Mouse (Mus musculus): ENCODE results near the gene Malrd1. TPM values are rescaled to one million over a fixed set of nuclear protein-coding genes. Genes with fewer than 3 reads are reported as not detected.

Gene Malrd1
- polyA plus RNA-seq, 1 experiment from 2014 or later: 0.19 TPM

- Histone ChIP-seq H3K9me3 (no peaks in the 10 kb centered on the region), H3K4me3 (replicated peaks) (no peak overlapping the region), H3K27me3 (replicated peaks) (no peaks in the 10 kb centered on the region), H3K4me2 (no peak overlapping the region), H3K4me1 (no peaks in the 10 kb centered on the region), H3K27ac (no peak overlapping the region), H3K36me3 (no peaks in the 10 kb centered on the region), H3K9ac (no peak overlapping the region)
- 51% methylated on average over 3 of the region's 3 CpGs for WGBS
- no peak for ATAC-seq (ENCODE audit: insufficient read depth, low FRiP score, low read depth)
Observed at GRCm38 (mm10) chr2:16110696-16111095, 584.4 kb downstream of the Malrd1 start.

- Histone ChIP-seq H3K4me1 (no peaks in the 10 kb centered on the region), H3K4me3 (replicated peaks) (no peak overlapping the region), H3K4me2 (no peak overlapping the region), H3K9ac (no peak overlapping the region), H3K36me3 (no peaks in the 10 kb centered on the region), H3K9me3 (no peaks in the 10 kb centered on the region), H3K27ac (no peak overlapping the region), H3K27me3 (replicated peaks) (no peaks in the 10 kb centered on the region)
- WGBS: 76% methylated on average over 2 of the region's 2 CpGs
- ATAC-seq (ENCODE audit: insufficient read depth, low FRiP score, low read depth): no peak; the same call in 1 of the 2 replicates
Observed at GRCm38 (mm10) chr2:16113333-16113732, 587.1 kb downstream of the Malrd1 start.

- Histone ChIP-seq H3K9me3 (no peaks in the 10 kb centered on the region), H3K4me2 (no peak overlapping the region), H3K27me3 (replicated peaks) (no peaks in the 10 kb centered on the region), H3K4me1 (no peaks in the 10 kb centered on the region), H3K27ac (no peak overlapping the region), H3K4me3 (replicated peaks) (no peak overlapping the region), H3K36me3 (no peaks in the 10 kb centered on the region), H3K9ac (no peak overlapping the region)
- 24% methylated on average over 1 of the region's 1 CpGs for WGBS
- ATAC-seq (ENCODE audit: insufficient read depth, low FRiP score, low read depth): no peak
Observed at GRCm38 (mm10) chr2:16147999-16148398, 621.7 kb downstream of the Malrd1 start.

GRCm38 (mm10) chr2:16152623-16153022, 626.3 kb downstream of the Malrd1 start:
- Histone ChIP-seq H3K36me3 (no peaks in the 10 kb centered on the region), H3K4me1 (no peaks in the 10 kb centered on the region), H3K27me3 (replicated peaks) (no peaks in the 10 kb centered on the region), H3K9me3 (no peaks in the 10 kb centered on the region), H3K9ac (no peak overlapping the region), H3K4me2 (no peak overlapping the region), H3K4me3 (replicated peaks) (no peak overlapping the region), H3K27ac (no peak overlapping the region)
- no peak for ATAC-seq (ENCODE audit: insufficient read depth, low FRiP score, low read depth)

- Histone ChIP-seq H3K9ac (no peak overlapping the region), H3K9me3 (no peaks in the 10 kb centered on the region), H3K27me3 (replicated peaks) (no peaks in the 10 kb centered on the region), H3K4me2 (no peak overlapping the region), H3K4me1 (no peaks in the 10 kb centered on the region), H3K36me3 (no peaks in the 10 kb centered on the region), H3K4me3 (replicated peaks) (no peak overlapping the region), H3K27ac (no peak overlapping the region)
- ATAC-seq (ENCODE audit: insufficient read depth, low FRiP score, low read depth): no peak
- WGBS: 66% methylated on average over 5 of the region's 5 CpGs
Observed at GRCm38 (mm10) chr2:16163246-16163989, 637.1 kb downstream of the Malrd1 start.

GRCm38 (mm10) chr2:16168611-16169010, 642.3 kb downstream of the Malrd1 start:
- Histone ChIP-seq H3K9me3 (no peaks in the 10 kb centered on the region), H3K4me2 (no peak overlapping the region), H3K27me3 (replicated peaks) (no peaks in the 10 kb centered on the region), H3K9ac (no peak overlapping the region), H3K4me3 (replicated peaks) (no peak overlapping the region), H3K4me1 (no peaks in the 10 kb centered on the region), H3K36me3 (no peaks in the 10 kb centered on the region), H3K27ac (no peak overlapping the region)
- no peak for ATAC-seq (ENCODE audit: insufficient read depth, low FRiP score, low read depth)
- WGBS: 61% methylated on average over 2 of the region's 2 CpGs

GRCm38 (mm10) chr2:16172086-16172485, 645.8 kb downstream of the Malrd1 start:
- ATAC-seq (ENCODE audit: insufficient read depth, low FRiP score, low read depth): no peak

GRCm38 (mm10) chr2:16173355-16173754, 647.1 kb downstream of the Malrd1 start:
- no peak for ATAC-seq (ENCODE audit: insufficient read depth, low FRiP score, low read depth)
- Histone ChIP-seq H3K4me3 (replicated peaks) (no peak overlapping the region), H3K9ac (no peak overlapping the region), H3K4me2 (no peak overlapping the region), H3K36me3 (no peaks in the 10 kb centered on the region), H3K4me1 (no peaks in the 10 kb centered on the region), H3K27ac (no peak overlapping the region), H3K9me3 (no peaks in the 10 kb centered on the region), H3K27me3 (replicated peaks) (no peaks in the 10 kb centered on the region)
- whole genome bisulfite sequencing: 43% methylated on average over 2 of the region's 2 CpGs

More at GRCm38 (mm10) chr2:16172086-16172485, 645.8 kb downstream of the Malrd1 start:
- Histone ChIP-seq H3K36me3 (no peaks in the 10 kb centered on the region), H3K27me3 (replicated peaks) (no peaks in the 10 kb centered on the region), H3K4me1 (no peaks in the 10 kb centered on the region), H3K4me3 (replicated peaks) (no peak overlapping the region), H3K9ac (no peak overlapping the region), H3K27ac (no peak overlapping the region), H3K9me3 (no peaks in the 10 kb centered on the region), H3K4me2 (no peak overlapping the region)

- H3K9me3 ChIP-seq: no peaks in the 10 kb centered on the region
- H3K27ac ChIP-seq: no peak overlapping the region
- 61% methylated on average over 2 of the region's 2 CpGs for WGBS
- ATAC-seq (ENCODE audit: insufficient read depth, low FRiP score, low read depth): no peak
- H3K36me3 ChIP-seq: no peaks in the 10 kb centered on the region
- no peak overlapping the region for H3K4me3 ChIP-seq (replicated peaks)
- no peak overlapping the region for H3K4me2 ChIP-seq
- H3K9ac ChIP-seq: no peak overlapping the region
- H3K4me1 ChIP-seq: no peaks in the 10 kb centered on the region
- no peaks in the 10 kb centered on the region for H3K27me3 ChIP-seq (replicated peaks)
Observed at GRCm38 (mm10) chr2:16182140-16182539, 655.9 kb downstream of the Malrd1 start.

GRCm38 (mm10) chr2:16183158-16183557, 656.9 kb downstream of the Malrd1 start:
- 85% methylated on average over 2 of the region's 2 CpGs for WGBS
- Histone ChIP-seq H3K4me3 (replicated peaks) (no peak overlapping the region), H3K27ac (no peak overlapping the region), H3K4me1 (no peaks in the 10 kb centered on the region), H3K9me3 (no peaks in the 10 kb centered on the region), H3K4me2 (no peak overlapping the region), H3K36me3 (no peaks in the 10 kb centered on the region), H3K9ac (no peak overlapping the region), H3K27me3 (replicated peaks) (no peaks in the 10 kb centered on the region)
- ATAC-seq (ENCODE audit: insufficient read depth, low FRiP score, low read depth): no peak

GRCm38 (mm10) chr2:16210016-16210415, 683.7 kb downstream of the Malrd1 start:
- ATAC-seq (ENCODE audit: insufficient read depth, low FRiP score, low read depth): no peak
- Histone ChIP-seq H3K27me3 (replicated peaks) (no peaks in the 10 kb centered on the region), H3K36me3 (no peaks in the 10 kb centered on the region), H3K4me2 (no peak overlapping the region), H3K9ac (no peak overlapping the region), H3K4me1 (no peaks in the 10 kb centered on the region), H3K4me3 (replicated peaks) (no peak overlapping the region), H3K27ac (no peak overlapping the region), H3K9me3 (no peaks in the 10 kb centered on the region)
- WGBS: 38% methylated on average over 2 of the region's 2 CpGs

- no peak overlapping the region for H3K9ac ChIP-seq
Observed at GRCm38 (mm10) chr2:16212752-16213151, 686.5 kb downstream of the Malrd1 start.

GRCm38 (mm10) chr2:16214111-16214510, 687.8 kb downstream of the Malrd1 start:
- WGBS: 75% methylated on average over 3 of the region's 3 CpGs
- no peaks in the 10 kb centered on the region for H3K4me1 ChIP-seq
- no peaks in the 10 kb centered on the region for H3K27me3 ChIP-seq (replicated peaks)
- no peaks in the 10 kb centered on the region for H3K9me3 ChIP-seq
- no peak overlapping the region for H3K9ac ChIP-seq
- no peak overlapping the region for H3K27ac ChIP-seq
- H3K36me3 ChIP-seq: no peaks in the 10 kb centered on the region
- H3K4me3 ChIP-seq (replicated peaks): no peak overlapping the region
- no peak overlapping the region for H3K4me2 ChIP-seq
- no peak for ATAC-seq (ENCODE audit: insufficient read depth, low FRiP score, low read depth)

More at GRCm38 (mm10) chr2:16212752-16213151, 686.5 kb downstream of the Malrd1 start:
- Histone ChIP-seq H3K4me1 (no peaks in the 10 kb centered on the region), H3K27ac (no peak overlapping the region), H3K4me2 (no peak overlapping the region), H3K27me3 (replicated peaks) (no peaks in the 10 kb centered on the region), H3K4me3 (replicated peaks) (no peak overlapping the region), H3K36me3 (no peaks in the 10 kb centered on the region), H3K9me3 (no peaks in the 10 kb centered on the region)
- ATAC-seq (ENCODE audit: insufficient read depth, low FRiP score, low read depth): no peak

All from stomach, embryonic 15.5 days (tissue).